In the genomic region with DNA sequence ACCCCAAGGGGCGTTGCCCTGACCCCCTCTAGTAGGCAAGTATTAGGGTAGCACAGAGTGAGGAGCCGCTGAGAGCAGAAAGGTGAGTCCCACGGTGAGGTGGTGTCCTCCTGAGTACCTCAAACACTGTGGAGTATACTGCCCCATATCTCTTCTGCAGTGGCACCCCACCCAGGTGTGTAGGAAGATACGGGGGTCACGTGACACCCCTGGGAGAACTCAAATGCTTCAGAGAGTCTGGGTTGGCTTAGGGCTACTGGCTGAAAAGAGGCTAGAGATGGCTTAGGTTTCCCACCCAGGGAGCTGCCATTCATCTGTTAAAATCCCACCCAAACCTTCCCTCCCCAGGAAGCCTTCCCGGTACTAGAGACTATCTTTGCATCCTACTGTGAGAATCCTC, we compare ENCODE assay signal across 13 mouse cellular contexts. TPM values are rescaled to one million over a fixed set of nuclear protein-coding genes. Genes with fewer than 3 reads are reported as not detected.
DNase-seq lines count a peak whose midpoint lies in the region; ATAC-seq and TF ChIP-seq lines count a peak whose summit lies in the region.
"Had no signal": no experiment of that assay in that cellular context is flagged by ENCODE, and none has a peak within 500 bp of the region (broad histone marks: within the 10 kb centered on the region; RNA-seq: fewer than 3 reads in every experiment).

No protein-coding gene starts in this region.

- H3K27me3 ChIP-seq in stomach, embryonic 14.5 days (ENCODE audit: control insufficient read depth, insufficient read depth, low read length), result peaks cover 8% of the 10 kb centered on the region; the same call in 1 of the 2 replicates
- no peaks in the 10 kb centered on the region for H3K27me3 ChIP-seq in stomach, postnatal 0 days (ENCODE audit: control insufficient read depth, insufficient read depth, low read length)
- peaks cover 91% of the 10 kb centered on the region for H3K27me3 ChIP-seq in liver, embryonic 12.5 days (replicated peaks)
- H3K27me3 ChIP-seq in kidney, embryonic 14.5 days (ENCODE audit: control insufficient read depth, insufficient read depth, low read length), result peaks cover 15% of the 10 kb centered on the region; the same call in 1 of the 2 replicates
- no peaks in the 10 kb centered on the region for H3K27me3 ChIP-seq in cerebellum, adult 2 months (ENCODE audit: control insufficient read depth, insufficient read depth, low read length)

- H3K9me3 ChIP-seq in stomach, embryonic 14.5 days (ENCODE audit: control insufficient read depth, low read depth, low read length), result no peaks in the 10 kb centered on the region
- no peaks in the 10 kb centered on the region for H3K9me3 ChIP-seq in stomach, postnatal 0 days (ENCODE audit: control insufficient read depth, low read length)
- H3K9me3 ChIP-seq in liver, embryonic 12.5 days (replicated peaks), result no peaks in the 10 kb centered on the region
- no peaks in the 10 kb centered on the region for H3K9me3 ChIP-seq in kidney, embryonic 14.5 days (ENCODE audit: control insufficient read depth, low read length)

- TF ChIP-seq POLR2A in cerebellum, adult 2 months (IDR thresholded peaks at IDR 0.05; ENCODE audit: borderline replicate concordance, insufficient read depth, low read length), result no peak

- no peak overlapping the region for H3K27ac ChIP-seq in stomach, embryonic 14.5 days (ENCODE audit: low read length)
- no peak overlapping the region for H3K27ac ChIP-seq in stomach, postnatal 0 days (replicated peaks)
- H3K27ac ChIP-seq in liver, embryonic 12.5 days, result peak overlapping the region; percentile 60; the same call in 1 of the 2 replicates
- no peak overlapping the region for H3K27ac ChIP-seq in gastrocnemius, adult 2 months
- no peak overlapping the region for H3K27ac ChIP-seq in kidney, embryonic 14.5 days (ENCODE audit: low read depth, low read length)
- no peak overlapping the region for H3K27ac ChIP-seq in cerebellum, adult 2 months (ENCODE audit: insufficient read depth, low read length)

- no peak overlapping the region for H3K9ac ChIP-seq in stomach, embryonic 14.5 days (replicated peaks; ENCODE audit: low read depth, low read length)
- H3K9ac ChIP-seq in stomach, postnatal 0 days (ENCODE audit: low read length), result no peak overlapping the region
- H3K9ac ChIP-seq in liver, embryonic 12.5 days, result peak overlapping the region; percentile 52
- H3K9ac ChIP-seq in kidney, embryonic 14.5 days (ENCODE audit: low read depth, low read length), result no peak overlapping the region

- peak; percentile 22 for DNase-seq in cerebellum, adult 11-12 months
- no peak for DNase-seq in cerebellum, adult 9-10 months
- DNase-seq in stomach, postnatal 0 days (ENCODE audit: low spot score), result no peak
- no peak for DNase-seq in gastrocnemius, adult 2 months
- DNase-seq in cerebellum, adult 2 months, result no peak
- DNase-seq: adrenal gland, adult 8-10 months; cerebellum, postnatal 36 days; kidney, postnatal 10 days; thymus, postnatal 25 days had no signal

- TF ChIP-seq EP300 in stomach, postnatal 0 days (optimal IDR thresholded peaks at IDR 0.05), result no peak

- H3K4me1 ChIP-seq in stomach, embryonic 14.5 days (ENCODE audit: control insufficient read depth, insufficient read depth, low read length), result peaks cover 16% of the 10 kb centered on the region; the same call in 1 of the 2 replicates
- 0 out of 2 replicates have a peak, but pooled peaks cover 5% of the 10 kb centered on the region for H3K4me1 ChIP-seq in stomach, postnatal 0 days (replicated peaks; ENCODE audit: control insufficient read depth, insufficient read depth)
- H3K4me1 ChIP-seq in liver, embryonic 12.5 days, result peaks cover 50% of the 10 kb centered on the region
- peaks cover 14% of the 10 kb centered on the region; the same call in 1 of the 2 replicates for H3K4me1 ChIP-seq in kidney, embryonic 14.5 days (ENCODE audit: control insufficient read depth, insufficient read depth, low read length)
- peaks cover 16% of the 10 kb centered on the region for H3K4me1 ChIP-seq in cerebellum, adult 2 months (ENCODE audit: control insufficient read depth, insufficient read depth, low read length)

- no peak overlapping the region for H3K4me3 ChIP-seq in stomach, embryonic 14.5 days (ENCODE audit: low read depth, low read length)
- H3K4me3 ChIP-seq in stomach, postnatal 0 days (ENCODE audit: low read depth, low read length), result no peak overlapping the region
- H3K4me3 ChIP-seq in liver, embryonic 12.5 days, result peak overlapping the region; percentile 57
- H3K4me3 ChIP-seq in gastrocnemius, adult 2 months, result no peak overlapping the region
- H3K4me3 ChIP-seq in kidney, embryonic 14.5 days (ENCODE audit: low read length), result no peak overlapping the region
- no peak overlapping the region for H3K4me3 ChIP-seq in cerebellum, adult 2 months (replicated peaks; ENCODE audit: insufficient read depth, low read depth, low read length)

- 48% methylated on average over 6 of the region's 6 CpGs for WGBS in stomach, embryonic 14.5 days
- 56% methylated on average over 6 of the region's 6 CpGs for WGBS in stomach, postnatal 0 days
- WGBS in liver, embryonic 12.5 days (ENCODE audit: insufficient replicate concordance), result 27% methylated on average over 6 of the region's 6 CpGs
- WGBS in kidney, embryonic 14.5 days, result 54% methylated on average over 6 of the region's 6 CpGs
- 58% methylated on average over 6 of the region's 6 CpGs for WGBS in cerebellum, adult 2 months

- 0 out of 2 replicates have a peak overlapping the region, but pooled peaks have one; percentile 73 for H3K4me2 ChIP-seq in stomach, embryonic 14.5 days (replicated peaks; ENCODE audit: low read depth, low read length)
- no peak overlapping the region for H3K4me2 ChIP-seq in stomach, postnatal 0 days (replicated peaks; ENCODE audit: low read depth)
- H3K4me2 ChIP-seq in liver, embryonic 12.5 days, result peak overlapping the region; percentile 84
- no peak overlapping the region for H3K4me2 ChIP-seq in kidney, embryonic 14.5 days (replicated peaks; ENCODE audit: low read depth, low read length)

- TF ChIP-seq CTCF in stomach, postnatal 0 days (IDR thresholded peaks at IDR 0.05; ENCODE audit: low read depth), result no peak
- TF ChIP-seq CTCF in gastrocnemius, adult 2 months (IDR thresholded peaks at IDR 0.05), result no peak
- no peak for TF ChIP-seq CTCF in cerebellum, adult 2 months (IDR thresholded peaks at IDR 0.05; ENCODE audit: borderline replicate concordance, insufficient read depth, low read depth, low read length)

- intact Hi-C loops in gastrocnemius, adult 2 months (cut with DNase I), result no loop called here

- ATAC-seq in stomach, embryonic 14.5 days (ENCODE audit: insufficient number of reproducible peaks, insufficient read depth, low FRiP score, low read depth), result no peak
- ATAC-seq in stomach, postnatal 0 days (ENCODE audit: low FRiP score, low TSS enrichment), result no peak
- peak; percentile 83 for ATAC-seq in liver, embryonic 12.5 days
- ATAC-seq in kidney, embryonic 14.5 days (ENCODE audit: low FRiP score, low TSS enrichment), result no peak

- H3K36me3 ChIP-seq in stomach, embryonic 14.5 days (ENCODE audit: control insufficient read depth, insufficient read depth, low read length), result no peaks in the 10 kb centered on the region; the same call in 1 of the 2 replicates
- H3K36me3 ChIP-seq in stomach, postnatal 0 days (ENCODE audit: control insufficient read depth, insufficient read depth, low read length), result no peaks in the 10 kb centered on the region
- H3K36me3 ChIP-seq in liver, embryonic 12.5 days, result no peaks in the 10 kb centered on the region
- H3K36me3 ChIP-seq in kidney, embryonic 14.5 days (ENCODE audit: control insufficient read depth, insufficient read depth, low read length), result peaks cover 17% of the 10 kb centered on the region

RNA-seq across cellular contexts. Expression of a gene that starts 12.5 kb away (rescaled TPM):
- 2.8 and 3.6 TPM in 2 replicates for polyA plus RNA-seq in stomach, embryonic 14.5 days (2014; fragmentation: Nextera tagmentation; extraction: Ambion mirVana)
- 83.2 and 87.1 TPM in 2 replicates for polyA plus RNA-seq in stomach, postnatal 0 days (2015; fragmentation: Nextera tagmentation; extraction: Ambion mirVana)
- 0.77 and 0.81 TPM in 2 replicates for polyA plus RNA-seq in liver, embryonic 12.5 days (2016; fragmentation: Nextera tagmentation; extraction: Ambion mirVana)
- not detected for total RNA-seq in gastrocnemius, adult 2 months (2021)
- 3.2 and 3.8 TPM in 2 replicates for polyA plus RNA-seq in kidney, embryonic 14.5 days (2014; fragmentation: Nextera tagmentation; extraction: Ambion mirVana)
- 10.6 and 10.8 TPM in 2 replicates for polyA plus RNA-seq in cerebellum, adult 2 months (2012; rRNA removed)

RNA-seq across cellular contexts. Expression of a gene that starts 13.4 kb away (rescaled TPM):
- 2.5 and 3.3 TPM in 2 replicates for polyA plus RNA-seq in stomach, embryonic 14.5 days (2014; fragmentation: Nextera tagmentation; extraction: Ambion mirVana)
- polyA plus RNA-seq in stomach, postnatal 0 days (2015; fragmentation: Nextera tagmentation; extraction: Ambion mirVana), result 0.15 and 0.27 TPM in 2 replicates
- 0.10 and 0.32 TPM in 2 replicates for polyA plus RNA-seq in liver, embryonic 12.5 days (2016; fragmentation: Nextera tagmentation; extraction: Ambion mirVana)
- total RNA-seq in gastrocnemius, adult 2 months (2021), result under 1 TPM in 1 of 2 experiments, not detected in 1; 0.06 TPM
- polyA plus RNA-seq in kidney, embryonic 14.5 days (2014; fragmentation: Nextera tagmentation; extraction: Ambion mirVana), result 2.8 and 4.2 TPM in 2 replicates
- 126 and 130 TPM in 2 replicates for polyA plus RNA-seq in cerebellum, adult 2 months (2012; rRNA removed)
- polyA plus RNA-seq: heart, postnatal 0 days had no signal

RNA-seq across cellular contexts. Expression of a gene that starts 17.4 kb away (rescaled TPM):
- polyA plus RNA-seq in stomach, embryonic 14.5 days (2014; fragmentation: Nextera tagmentation; extraction: Ambion mirVana), result 89.3 and 92.6 TPM in 2 replicates
- polyA plus RNA-seq in stomach, postnatal 0 days (2015; fragmentation: Nextera tagmentation; extraction: Ambion mirVana), result 59.7 and 62.4 TPM in 2 replicates
- polyA plus RNA-seq in liver, embryonic 12.5 days (2016; fragmentation: Nextera tagmentation; extraction: Ambion mirVana), result 47.1 and 54.2 TPM in 2 replicates
- 10 to 100 TPM; 29.6 to 33.2 TPM for total RNA-seq in gastrocnemius, adult 2 months (2021)
- 109 and 111 TPM in 2 replicates for polyA plus RNA-seq in kidney, embryonic 14.5 days (2014; fragmentation: Nextera tagmentation; extraction: Ambion mirVana)
- 112 and 116 TPM in 2 replicates for polyA plus RNA-seq in cerebellum, adult 2 months (2012; rRNA removed)

RNA-seq across cellular contexts. Expression of a gene that starts 27.6 kb away (rescaled TPM):
- polyA plus RNA-seq in stomach, embryonic 14.5 days (2014; fragmentation: Nextera tagmentation; extraction: Ambion mirVana), result 1.3 and 1.4 TPM in 2 replicates
- 0.22 TPM in 2 replicates for polyA plus RNA-seq in stomach, postnatal 0 days (2015; fragmentation: Nextera tagmentation; extraction: Ambion mirVana)
- 0.27 and 0.50 TPM in 2 replicates for polyA plus RNA-seq in liver, embryonic 12.5 days (2016; fragmentation: Nextera tagmentation; extraction: Ambion mirVana)
- under 1 TPM in 1 of 2 experiments, not detected in 1; 0.20 TPM for total RNA-seq in gastrocnemius, adult 2 months (2021)
- 1.2 and 1.3 TPM in 2 replicates for polyA plus RNA-seq in kidney, embryonic 14.5 days (2014; fragmentation: Nextera tagmentation; extraction: Ambion mirVana)
- 6.0 and 7.3 TPM in 2 replicates for polyA plus RNA-seq in cerebellum, adult 2 months (2012; rRNA removed)

RNA-seq across cellular contexts. Expression of a gene that starts 33.8 kb away (rescaled TPM):
- 62.7 and 69.6 TPM in 2 replicates for polyA plus RNA-seq in stomach, embryonic 14.5 days (2014; fragmentation: Nextera tagmentation; extraction: Ambion mirVana)
- 25.6 and 25.7 TPM in 2 replicates for polyA plus RNA-seq in stomach, postnatal 0 days (2015; fragmentation: Nextera tagmentation; extraction: Ambion mirVana)
- polyA plus RNA-seq in liver, embryonic 12.5 days (2016; fragmentation: Nextera tagmentation; extraction: Ambion mirVana), result 61.4 and 67.0 TPM in 2 replicates
- total RNA-seq in gastrocnemius, adult 2 months (2021), result 10 to 100 TPM; 14.6 to 16.0 TPM
- polyA plus RNA-seq in kidney, embryonic 14.5 days (2014; fragmentation: Nextera tagmentation; extraction: Ambion mirVana), result 69.5 and 93.5 TPM in 2 replicates
- polyA plus RNA-seq in cerebellum, adult 2 months (2012; rRNA removed), result 14.9 and 15.5 TPM in 2 replicates

Comparison
In these comparisons a context has a peak if more than half of its experiments do, and no peak if none do; other contexts are left out.
1. H3K4me2 ChIP-seq: peak in stomach, embryonic 14.5 days (single experiment) and liver, embryonic 12.5 days (single experiment); none in stomach, postnatal 0 days (single experiment) and kidney, embryonic 14.5 days (single experiment).
2. RNA of a gene that starts 13.4 kb away (polyA plus RNA-seq): 126 to 130 TPM in cerebellum, adult 2 months; 2.8 to 4.2 TPM in kidney, embryonic 14.5 days, 2.5 to 3.3 TPM in stomach, embryonic 14.5 days, 0.15 to 0.27 TPM in stomach, postnatal 0 days and 0.10 to 0.32 TPM in liver, embryonic 12.5 days; every median in the first group is over 10 times any median in the second.